Mouse (Mus musculus): ENCODE results near the gene Epha4. TPM values are rescaled to one million over a fixed set of nuclear protein-coding genes. Genes with fewer than 3 reads are reported as not detected.

Epha4 gene
- total RNA-seq (2021): 100 to 1,000 TPM; 348 to 361 TPM
- long read RNA-seq, experiment 1, full-length matches to known transcripts: 20 of 72 reads
- long read RNA-seq, experiment 1, partial matches to known transcripts: 25 of 72 reads
- long read RNA-seq, experiment 1, other reads (novel, unspliced or antisense): 27 of 72 reads
- long read RNA-seq, experiment 2, full-length matches to known transcripts: 17 of 80 reads
- long read RNA-seq, experiment 2, partial matches to known transcripts: 29 of 80 reads
- long read RNA-seq, experiment 2, other reads (novel, unspliced or antisense): 34 of 80 reads

- DNase-seq (ENCODE audit: low spot score in 2 of 2): peak; percentile 90 to 97
Measured at GRCm38 (mm10) chr1:77514963-77515650, at the start of gene Epha4. Gene Epha4 (minus strand): TSS chr1:77515088.

DNA sequence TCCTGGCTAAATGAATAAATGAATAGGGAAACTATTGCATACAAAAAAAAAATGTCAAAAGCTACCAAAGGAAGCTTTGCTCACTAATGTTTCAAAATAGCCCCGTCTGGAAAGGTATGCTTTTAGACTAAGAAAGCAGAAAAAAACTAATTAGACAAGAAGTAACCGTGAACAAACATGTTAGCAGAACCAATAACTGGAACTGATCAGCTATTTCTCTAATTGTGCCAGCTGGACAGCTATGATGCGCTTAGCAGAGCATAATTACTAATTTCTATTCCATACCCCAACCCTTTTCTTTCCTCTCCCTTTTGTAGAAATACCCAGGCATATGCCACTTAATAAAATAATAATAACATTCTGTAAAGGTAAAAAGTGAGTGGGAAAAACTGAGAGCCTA, 41.3 kb upstream of the Epha4 start:
- DNase-seq (ENCODE audit: low spot score in 2 of 2): no peak

DNA sequence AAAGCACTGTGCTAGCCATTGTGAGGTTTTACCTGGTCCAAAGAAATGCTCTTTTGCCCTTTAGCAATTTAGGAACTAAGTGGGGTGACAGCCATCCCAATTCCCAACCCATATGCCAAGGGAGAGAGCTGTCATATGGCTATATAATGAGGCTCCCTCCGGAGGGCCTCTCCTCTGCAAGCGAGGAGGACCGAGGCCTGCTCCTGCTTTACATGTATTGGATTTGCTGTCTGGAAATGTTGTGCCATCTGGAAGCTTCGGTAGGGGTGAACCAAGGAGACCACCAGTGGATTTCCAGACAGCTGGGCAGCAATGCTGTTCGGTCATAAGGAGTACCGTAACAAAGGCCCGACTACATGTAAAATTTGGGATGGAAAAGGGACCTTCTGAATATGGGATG, 37.0 kb upstream of the Epha4 start:
- DNase-seq (ENCODE audit: low spot score in 2 of 2): no peak

DNA sequence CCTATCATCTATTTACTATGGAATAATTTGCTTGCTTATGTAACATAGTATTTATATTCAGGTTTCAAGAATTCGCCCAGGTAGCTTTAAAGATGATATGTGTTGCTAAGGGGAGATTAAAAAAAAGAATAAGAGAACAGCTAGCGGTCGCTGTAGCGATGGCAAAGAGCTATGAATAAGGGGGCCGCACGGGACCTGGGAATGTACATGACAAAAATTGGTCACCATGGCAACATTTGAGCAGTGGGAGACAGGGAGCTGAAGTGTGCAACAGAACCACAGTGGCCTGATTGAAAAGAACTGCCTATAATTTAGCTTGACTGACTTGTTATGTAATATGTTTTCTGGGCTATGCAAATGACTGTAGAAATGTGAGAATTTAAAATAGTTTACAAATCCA, 30.8 kb upstream of the Epha4 start:
- DNase-seq (ENCODE audit: low spot score in 2 of 2): peak in 1 of 2 experiments; percentile 75

DNA sequence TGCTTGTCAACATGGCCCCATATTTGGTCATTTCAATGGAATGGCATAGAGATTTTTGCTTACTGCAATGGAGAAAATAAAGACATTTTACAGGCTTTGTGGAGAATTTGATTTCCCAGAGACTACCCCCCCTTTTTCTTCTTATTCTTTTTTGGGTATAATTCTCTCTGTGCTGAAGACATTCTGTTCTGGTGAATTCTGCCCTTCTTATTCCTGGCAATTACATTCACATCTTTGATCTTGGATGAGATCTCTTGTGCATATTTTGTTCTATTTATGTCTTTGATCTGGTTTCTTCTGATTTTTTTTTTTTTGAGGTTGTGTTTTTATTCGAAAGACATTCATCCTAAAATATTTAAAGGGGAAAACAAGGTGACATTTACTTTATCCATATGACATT, 30.1 kb upstream of the Epha4 start:
- DNase-seq (ENCODE audit: low spot score in 2 of 2): no peak

DNA sequence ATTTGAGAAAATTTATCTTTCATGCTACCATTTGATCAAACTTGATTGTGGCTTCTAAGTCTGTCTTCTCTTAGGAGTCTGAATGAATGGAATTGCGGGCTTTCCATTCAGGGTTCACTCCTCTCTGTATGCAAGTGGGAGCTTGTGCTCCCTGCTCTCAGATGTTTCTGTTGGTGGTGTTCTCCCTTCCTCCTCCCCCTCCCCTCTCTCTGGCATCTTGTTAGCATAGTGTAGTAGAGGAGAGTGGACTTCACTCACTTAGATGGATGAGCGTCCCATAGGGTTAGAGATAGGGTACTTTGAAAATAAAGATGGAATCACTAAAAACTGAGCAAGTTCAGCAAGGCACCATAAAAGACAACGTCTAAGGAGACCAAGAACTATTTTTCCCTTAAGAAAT, 29.4 kb upstream of the Epha4 start:
- no peak for DNase-seq (ENCODE audit: low spot score in 2 of 2)

DNA sequence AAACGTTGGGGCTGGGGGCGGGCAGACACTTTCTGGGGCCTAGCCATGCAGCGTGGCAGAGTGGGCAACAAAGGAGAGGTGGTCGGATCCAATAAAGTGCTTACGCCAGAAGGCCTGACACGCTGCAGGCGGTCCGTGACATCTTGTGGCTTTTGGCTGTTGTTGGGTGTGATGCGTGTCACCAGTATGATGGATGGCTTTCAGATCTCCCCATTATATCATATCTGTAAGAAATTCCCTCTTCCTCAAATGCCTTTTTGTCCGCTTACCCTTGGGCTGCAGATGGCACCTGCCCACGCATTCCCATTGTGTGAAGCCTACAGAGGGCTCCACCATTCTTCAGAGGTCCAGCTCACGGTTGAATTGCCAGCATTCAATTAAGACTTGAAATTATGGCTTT, 25.1 kb upstream of the Epha4 start:
- no peak for DNase-seq (ENCODE audit: low spot score in 2 of 2)

GRCm38 (mm10) chr1:77538559-77538958, 23.7 kb upstream of the Epha4 start:
- no peak for DNase-seq (ENCODE audit: low spot score in 2 of 2)

- DNase-seq (ENCODE audit: low spot score in 2 of 2): no peak
Measured at GRCm38 (mm10) chr1:77535905-77536304, 21.0 kb upstream of the Epha4 start.

- DNase-seq (ENCODE audit: low spot score in 2 of 2): no peak
Measured at GRCm38 (mm10) chr1:77532576-77533183, 17.8 kb upstream of the Epha4 start.

DNA sequence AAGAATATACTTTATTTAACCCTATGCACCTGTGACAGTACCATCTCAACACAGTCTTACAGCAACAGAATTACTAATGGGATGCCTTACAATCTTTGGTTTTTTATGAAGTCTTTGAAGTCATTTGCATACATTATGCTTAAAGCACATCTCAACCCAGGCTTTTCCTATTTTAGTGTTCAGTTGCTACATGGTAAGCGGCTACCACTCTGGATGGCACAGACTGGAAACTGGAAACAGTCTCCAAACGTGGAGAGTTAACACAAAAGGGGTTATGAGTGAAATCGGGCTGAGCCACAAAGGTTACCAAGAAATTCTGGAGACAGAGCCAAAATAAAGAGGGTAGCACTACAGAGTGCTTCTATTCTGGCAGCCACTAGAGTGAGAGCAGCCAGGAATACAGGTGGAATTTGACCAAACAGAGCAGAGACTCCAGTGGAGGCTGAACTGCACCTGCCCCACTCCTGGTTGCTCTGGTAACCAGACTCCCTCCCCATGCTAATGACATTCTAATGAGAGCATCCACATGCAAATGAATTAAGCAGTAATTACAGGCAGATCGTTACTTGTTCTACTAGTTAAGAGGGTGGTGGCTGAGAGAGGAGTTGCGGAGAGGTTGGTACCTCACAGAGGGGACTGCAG, 17.2 kb upstream of the Epha4 start:
- DNase-seq (ENCODE audit: low spot score in 2 of 2): no peak

DNA sequence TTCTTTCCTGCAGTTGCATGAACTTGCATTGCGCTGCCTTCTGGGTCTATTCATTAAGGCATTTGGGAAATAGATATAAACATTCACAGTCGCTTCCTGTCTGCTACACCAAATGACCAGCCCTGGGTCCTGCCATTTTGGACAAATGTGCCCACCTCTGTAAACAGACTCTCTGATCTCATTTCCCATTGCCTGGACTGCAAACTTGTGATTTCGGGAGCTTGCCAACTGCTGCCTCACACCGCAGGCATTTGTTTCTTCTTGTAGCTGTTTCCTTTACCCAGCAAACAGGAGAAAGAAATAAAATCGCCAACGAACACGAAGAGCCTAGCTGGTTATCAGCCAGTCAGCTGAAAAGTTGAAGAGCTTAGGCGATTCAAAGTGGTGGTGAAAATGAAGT, 10.2 kb upstream of the Epha4 start:
- no peak for DNase-seq (ENCODE audit: low spot score in 2 of 2)

DNA sequence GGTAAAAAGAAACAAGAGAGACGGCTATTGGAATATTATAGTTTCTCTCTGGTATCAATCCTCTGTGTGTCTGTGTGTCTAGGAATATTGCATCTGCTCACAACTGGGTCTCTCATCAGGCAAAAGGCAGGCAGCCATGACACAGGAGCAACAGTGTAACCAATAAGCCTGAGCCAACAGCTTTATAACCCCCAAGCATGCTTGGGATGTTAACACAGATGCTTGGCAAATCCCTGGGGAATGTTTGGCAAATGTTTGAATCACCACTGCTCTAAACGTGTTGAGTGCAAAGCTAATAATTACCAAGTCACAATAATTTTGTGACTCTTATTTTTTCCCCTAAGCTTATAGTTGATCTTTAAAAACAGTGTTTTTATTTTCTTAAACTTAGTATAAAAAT, 8.5 kb upstream of the Epha4 start:
- no peak for DNase-seq (ENCODE audit: low spot score in 2 of 2)

DNA sequence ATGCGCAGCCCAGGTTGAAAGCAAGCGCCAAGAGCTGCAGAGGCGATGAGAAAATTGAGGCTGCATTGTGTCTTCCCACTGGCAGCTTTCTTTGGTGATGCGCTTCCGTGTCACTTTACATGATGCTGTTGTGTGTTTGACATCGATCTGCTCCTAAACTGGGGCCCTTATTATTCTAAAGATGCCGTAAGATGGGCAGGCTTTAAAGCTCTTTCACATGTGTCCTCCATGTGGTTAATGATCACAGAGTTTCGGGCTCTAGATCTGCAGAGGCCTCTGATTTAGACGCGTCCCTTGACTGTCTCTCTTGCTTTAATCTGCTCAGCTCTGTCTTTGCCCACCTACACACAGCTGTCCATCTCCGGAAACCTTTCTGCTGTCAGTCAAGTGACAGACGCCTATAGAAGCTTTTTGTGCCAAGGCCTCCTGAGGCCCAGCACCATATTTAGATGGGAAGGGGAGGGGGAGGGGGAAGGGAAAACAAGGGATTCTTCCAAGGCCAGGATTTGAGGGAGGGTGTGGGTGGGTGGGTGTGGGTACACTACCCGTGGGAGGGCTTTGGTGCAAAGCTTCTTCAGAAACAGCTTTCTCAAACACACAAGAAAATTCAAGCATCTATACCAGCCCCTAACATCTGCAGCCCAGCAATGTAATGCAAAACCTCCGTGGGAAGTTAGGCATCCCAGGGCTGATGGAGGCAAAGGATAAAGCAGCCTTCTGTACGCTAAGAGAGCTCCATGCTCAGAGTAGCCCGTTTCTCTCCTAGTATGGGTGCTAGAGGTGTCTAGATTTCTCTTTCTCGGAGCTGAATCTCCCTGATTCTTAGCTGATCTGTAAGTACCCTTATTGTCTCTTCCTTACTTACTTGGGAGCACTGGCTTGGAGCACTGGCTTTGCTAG, 7.0 kb upstream of the Epha4 start:
- peak in 1 of 2 experiments; percentile 46 for DNase-seq (ENCODE audit: low spot score in 2 of 2)

GRCm38 (mm10) chr1:77518715-77519114, 3.8 kb upstream of the Epha4 start:
- no peak for DNase-seq (ENCODE audit: low spot score in 2 of 2)

DNA sequence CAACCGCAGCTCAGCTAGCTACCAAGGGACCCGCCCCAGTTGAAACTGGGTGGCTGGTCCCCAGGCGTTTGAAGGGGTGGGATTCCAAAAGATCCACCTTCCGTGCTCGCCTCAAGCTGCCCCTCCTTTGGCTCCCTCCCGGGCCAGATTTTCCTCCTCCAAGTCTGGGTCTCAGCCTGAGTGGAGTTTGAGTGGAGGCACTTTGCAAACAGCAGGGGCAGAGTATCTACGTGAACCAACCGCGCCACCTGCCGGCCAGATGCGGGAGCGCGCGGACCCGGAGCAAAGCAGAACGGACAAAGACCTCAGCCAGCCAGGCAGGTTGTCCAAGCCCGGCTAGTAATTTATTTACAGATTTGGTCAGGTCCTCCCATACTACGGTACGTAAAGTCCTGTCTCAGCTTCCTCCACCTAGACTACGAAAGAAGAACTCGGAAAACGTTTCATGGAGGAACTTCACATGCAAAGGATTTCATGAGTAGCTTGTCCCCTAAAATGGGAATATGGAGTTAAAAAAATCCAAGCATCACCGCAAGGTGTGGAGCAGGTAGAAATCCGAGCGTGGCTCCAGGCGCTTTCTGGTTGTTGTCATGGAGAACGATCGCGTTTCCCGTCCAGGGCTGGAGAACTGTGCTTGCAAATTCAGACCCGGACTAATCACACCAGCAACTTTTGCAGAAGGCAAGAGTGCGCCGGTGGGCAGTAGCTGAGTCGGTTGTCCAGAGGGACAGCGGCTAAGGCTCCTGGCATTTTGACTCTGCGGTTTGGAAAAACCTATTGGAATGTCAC, 1.5 kb upstream of the Epha4 start:
- peak; percentile 96 to 97 for DNase-seq (ENCODE audit: low spot score in 2 of 2)

DNA sequence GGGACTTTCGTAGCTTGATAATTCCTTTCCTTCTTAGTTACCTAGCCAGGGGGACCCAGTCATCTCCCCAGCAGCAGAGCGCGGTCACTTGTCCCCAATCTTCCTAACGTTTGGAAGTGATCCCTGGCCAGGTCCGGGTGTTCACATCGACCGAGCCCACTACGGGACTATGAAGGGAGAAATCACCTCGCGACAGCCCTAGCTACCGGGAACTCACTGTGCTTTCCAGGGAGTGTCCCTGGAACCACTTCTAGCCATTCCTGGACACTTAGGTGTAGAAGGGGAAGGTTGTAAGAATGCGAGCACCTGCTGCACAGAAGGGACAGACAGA, 728 bp upstream of the Epha4 start:
- no peak for DNase-seq (ENCODE audit: low spot score in 2 of 2)

DNA sequence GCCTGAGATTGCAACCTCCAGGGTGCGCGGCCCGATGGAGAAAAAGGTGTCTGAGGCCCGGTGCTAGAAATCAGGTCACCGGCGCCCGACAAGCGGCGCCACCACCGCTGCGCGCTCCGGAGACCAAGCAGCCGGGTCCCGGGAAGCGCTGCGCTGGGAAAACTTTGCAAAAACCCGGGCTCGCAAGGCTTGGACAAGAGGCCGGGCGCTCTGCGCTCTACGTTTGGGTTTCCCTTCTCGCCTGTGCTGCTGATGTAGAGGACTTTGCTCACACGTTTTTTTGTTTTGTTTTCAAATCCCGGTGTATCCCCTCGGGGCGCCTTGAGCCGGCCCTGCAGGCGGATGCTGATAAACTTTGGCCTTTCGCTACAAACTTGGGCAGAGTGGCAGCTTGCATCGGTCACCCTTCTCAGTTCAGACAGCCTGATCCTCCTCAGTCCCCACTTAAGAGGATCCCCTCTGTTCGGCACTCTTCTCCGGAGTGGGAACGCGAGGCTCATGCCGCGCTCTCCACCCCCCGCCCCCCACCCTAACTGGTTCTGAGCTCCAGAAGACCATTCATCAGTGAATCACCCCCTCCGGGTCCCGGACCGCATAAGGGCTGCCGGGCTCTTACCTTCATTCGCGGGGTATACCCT, 444 bp downstream of the Epha4 start:
- peak in 1 of 2 experiments; percentile 61 for DNase-seq (ENCODE audit: low spot score in 2 of 2)

- DNase-seq (ENCODE audit: low spot score in 2 of 2): no peak
Measured at GRCm38 (mm10) chr1:77513959-77514324, 946 bp downstream of the Epha4 start.

- DNase-seq (ENCODE audit: low spot score in 2 of 2): peak; percentile 73 to 78
Measured at GRCm38 (mm10) chr1:77513411-77513941, 1.4 kb downstream of the Epha4 start.

Measured in layer of hippocampus, postnatal 14 days (tissue).